Mouse (Mus musculus) kidney, embryonic 15.5 days (tissue): ENCODE data around the gene Spats2. TPM values are rescaled to one million over a fixed set of nuclear protein-coding genes. Genes with fewer than 3 reads are reported as not detected.
A peak's percentile ranks its signal among the peaks of the same experiment; 100 is the strongest.

Source experiments
- ATAC-seq: fragments of 200-750 bp; cut with Nextera tagmentation; replicated peaks from 2 replicates; pipeline ENCODE4 v1.8.0; 2017; ENCODE audit warnings: moderate TSS enrichment; ENCODE audit not compliant: low FRiP score
- H3K27ac ChIP-seq: fragments of 300-500 bp; sonication (generic); 2 replicates; pipeline ENCODE4 v1.5.1; 2015; ENCODE audit warnings: mild to moderate bottlenecking, inconsistent platforms
- H3K27me3 ChIP-seq: fragments of 300-500 bp; sonication (generic); 2 replicates; pipeline ENCODE4 v1.6.1; 2015; ENCODE audit warnings: inconsistent platforms
- H3K36me3 ChIP-seq: fragments of 300-500 bp; sonication (generic); 2 replicates; pipeline ENCODE4 v1.6.1; 2015; ENCODE audit warnings: inconsistent platforms
- H3K4me1 ChIP-seq: fragments of 300-500 bp; sonication (generic); 2 replicates; pipeline ENCODE4 v1.6.1; 2015; ENCODE audit warnings: inconsistent platforms
- H3K4me2 ChIP-seq: fragments of 300-500 bp; sonication (generic); 2 replicates; pipeline ENCODE4 v1.6.1; 2015; ENCODE audit warnings: moderate library complexity, mild to moderate bottlenecking, inconsistent platforms
- H3K4me3 ChIP-seq: fragments of 300-500 bp; sonication (generic); replicated peaks from 2 replicates; pipeline ENCODE4 v1.5.1; 2015; ENCODE audit warnings: mild to moderate bottlenecking, inconsistent platforms
- H3K9ac ChIP-seq: fragments of 300-500 bp; sonication (generic); 2 replicates; pipeline ENCODE4 v1.6.1; 2015; ENCODE audit warnings: mild to moderate bottlenecking, inconsistent platforms
- H3K9me3 ChIP-seq: fragments of 300-500 bp; sonication (generic); replicated peaks from 2 replicates; pipeline ENCODE4 v1.6.1; 2016; ENCODE audit warnings: inconsistent platforms
- WGBS: fragments of 180-500 bp; shearing (Covaris S2); methylation state at CpG from one replicate; pipeline ENCODE4 v1.1.7; 2015; ENCODE audit warnings: mixed read lengths; 5-methylcytosine and 5-hydroxymethylcytosine counted together
- polyA plus RNA-seq: library from polyadenylated mRNA; unstranded; fragments of >200 nt; fragmentation: Nextera tagmentation; extraction: Ambion mirVana; gene quantifications from 2 replicates; pipeline ENCODE4 v1.2.1, GENCODE M21; 2015

The Spats2 gene
- polyA plus RNA-seq, 1 experiment from 2014 or later = 47.1 TPM

DNA sequence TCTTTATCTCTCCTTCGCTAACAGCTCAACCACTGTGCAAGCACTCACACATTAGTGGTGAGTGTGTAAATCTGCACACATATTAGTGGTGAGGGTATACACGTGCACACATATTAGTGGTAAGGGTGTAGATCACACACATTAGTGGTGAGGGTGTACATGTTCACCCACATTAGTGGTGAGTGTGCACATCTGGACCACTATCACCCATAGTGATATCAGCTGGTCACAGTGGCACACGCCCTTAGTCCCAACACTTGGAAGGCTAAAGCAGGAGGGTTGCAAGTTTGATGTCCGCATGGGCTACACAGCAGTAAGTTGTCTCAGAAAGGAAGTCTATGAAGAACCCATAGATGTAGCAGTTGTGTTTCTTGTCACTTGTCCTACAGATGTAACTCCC is 91.9 kb downstream of the Spats2 start:
- Histone ChIP-seq H3K9me3 (no peaks in the 10 kb centered on the region), H3K36me3 (peaks cover 18% of the 10 kb centered on the region), H3K27ac (no peak overlapping the region), H3K9ac (no peak overlapping the region), H3K4me1 (peaks cover 13% of the 10 kb centered on the region), H3K4me3 (no peak overlapping the region), H3K27me3 (peaks cover 40% of the 10 kb centered on the region), H3K4me2 (no peak overlapping the region)
- 93% methylated on average over 4 of the region's 4 CpGs for WGBS
- ATAC-seq = no peak

DNA sequence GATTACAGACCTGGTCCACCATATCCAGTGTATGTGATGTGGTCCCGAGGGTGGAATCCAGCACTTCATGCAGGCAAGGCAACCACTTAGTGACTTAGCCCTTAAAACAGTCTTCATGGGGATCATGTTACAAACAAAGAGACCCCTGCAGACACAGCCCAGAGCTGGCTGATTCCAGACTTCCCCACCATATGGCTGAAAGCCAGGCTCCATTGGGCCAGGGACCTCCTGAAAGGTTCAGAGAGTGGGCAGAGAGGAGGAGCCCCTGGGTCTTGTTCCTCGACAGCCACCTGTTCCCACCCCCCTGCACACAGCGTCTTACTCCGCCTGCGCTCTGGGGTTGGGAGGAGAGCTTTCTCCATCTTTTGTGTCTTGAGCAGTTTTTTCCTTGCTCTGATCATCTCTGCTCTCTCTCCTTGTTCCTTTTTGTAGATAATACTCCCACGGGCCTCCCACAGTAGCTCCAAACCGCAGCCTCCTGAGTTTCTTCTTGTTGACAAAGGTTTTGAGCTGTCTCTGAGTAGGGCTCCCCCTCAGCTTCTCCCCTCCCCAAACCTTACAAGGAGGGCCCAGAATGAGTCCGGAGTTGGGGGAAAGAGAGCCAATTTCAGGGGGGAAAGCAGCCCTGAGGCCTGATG is 95.7 kb downstream of the Spats2 start:
- Histone ChIP-seq H3K27ac (no peak overlapping the region), H3K27me3 (peaks cover 78% of the 10 kb centered on the region), H3K9ac (no peak overlapping the region), H3K4me2 (peak overlapping the region; percentile 15; the same call in 1 of the 2 replicates), H3K4me3 (no peak overlapping the region), H3K36me3 (no peaks in the 10 kb centered on the region), H3K9me3 (no peaks in the 10 kb centered on the region), H3K4me1 (peaks cover 49% of the 10 kb centered on the region)
- ATAC-seq = no peak
- 4% methylated on average over 8 of the region's 8 CpGs for WGBS

DNA sequence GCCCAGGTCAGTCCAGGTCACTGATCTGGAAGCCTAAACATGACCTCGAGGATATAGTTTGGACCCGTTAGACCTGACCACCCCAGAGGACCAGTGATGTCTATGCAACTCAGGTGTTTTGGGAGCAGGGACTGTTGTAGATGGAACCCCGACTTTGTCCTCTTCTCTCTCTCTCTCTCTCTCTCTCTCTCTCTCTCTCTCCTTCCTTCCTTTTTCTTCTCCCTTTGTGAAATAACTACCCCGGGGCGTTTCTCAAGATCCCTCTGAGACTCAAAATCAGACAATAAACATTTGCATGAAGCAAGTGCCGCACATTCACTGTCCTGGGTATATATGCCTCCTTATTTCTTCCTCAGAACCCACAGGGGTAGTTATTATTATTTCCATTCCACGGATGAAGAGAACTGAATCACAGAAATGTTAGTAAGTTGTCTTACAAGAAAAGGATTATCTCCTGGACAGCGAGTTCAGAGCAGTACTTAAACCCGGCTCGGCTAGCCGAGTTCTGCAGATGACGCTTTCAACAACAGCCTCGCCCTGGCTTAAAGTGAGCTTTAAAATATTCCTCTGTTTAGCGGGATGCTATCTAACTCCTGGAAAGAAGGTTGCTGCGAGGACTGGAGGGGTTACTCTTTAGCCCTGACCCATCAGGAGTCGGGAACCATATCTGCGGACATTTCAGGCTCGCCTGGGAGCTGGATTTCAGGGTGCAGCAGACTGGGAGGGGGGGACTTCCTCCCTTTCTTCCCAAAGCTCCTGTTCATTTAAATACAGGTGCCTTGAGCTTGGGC is 97.3 kb downstream of the Spats2 start:
- 5% methylated on average over 18 of the region's 18 CpGs for WGBS
- no peak overlapping the region for H3K9ac ChIP-seq

DNA sequence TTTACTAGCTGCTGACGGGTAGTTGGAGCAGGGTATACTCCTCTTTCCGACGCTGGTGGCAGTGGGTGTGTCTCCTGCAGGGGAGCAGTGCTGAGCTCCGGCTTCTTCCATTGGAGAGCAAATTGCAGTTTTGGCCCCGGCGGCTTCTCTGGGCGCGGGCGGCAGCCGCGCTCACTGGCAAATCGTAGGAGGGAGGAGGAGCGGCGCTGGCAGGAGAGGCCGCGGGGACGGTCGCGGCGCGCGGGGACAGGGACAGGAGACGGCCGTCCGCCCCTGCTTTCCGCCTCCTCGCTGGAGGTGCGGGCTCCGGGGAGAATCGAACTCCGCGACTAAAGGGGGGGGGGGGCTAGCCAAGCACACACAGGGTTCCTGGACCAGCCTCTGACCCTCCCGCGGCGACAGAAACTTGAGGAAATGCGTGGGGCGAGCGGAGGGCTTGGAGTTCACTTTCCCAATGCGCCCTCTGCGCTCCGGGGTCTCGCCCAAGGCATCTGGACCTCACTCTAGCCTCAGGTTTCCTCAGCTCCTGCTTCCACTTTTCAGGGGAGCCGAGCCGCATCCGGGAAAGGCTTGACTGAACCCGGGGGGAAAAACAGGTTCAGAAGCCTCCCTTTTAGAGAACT is 98.0 kb downstream of the Spats2 start:
- no peaks in the 10 kb centered on the region for H3K36me3 ChIP-seq
- H3K9ac ChIP-seq = peak overlapping the region; percentile 33; the same call in 1 of the 2 replicates
- H3K9me3 ChIP-seq = no peaks in the 10 kb centered on the region
- peak overlapping the region; percentile 48 for H3K4me3 ChIP-seq
- no peak overlapping the region for H3K27ac ChIP-seq
- H3K4me2 ChIP-seq = peak overlapping the region; percentile 81
- H3K27me3 ChIP-seq = peaks cover 96% of the 10 kb centered on the region
- WGBS = under 1% methylated on average over 46 of the region's 46 CpGs
- no peak; the same call in 1 of the 2 replicates for ATAC-seq
- peaks cover 49% of the 10 kb centered on the region for H3K4me1 ChIP-seq

More for the DNA sequence above, 97.3 kb downstream of the Spats2 start:
- Histone ChIP-seq H3K4me2 (peak overlapping the region; percentile 81), H3K27me3 (peaks cover 94% of the 10 kb centered on the region), H3K27ac (no peak overlapping the region), H3K9me3 (no peaks in the 10 kb centered on the region), H3K4me1 (peaks cover 49% of the 10 kb centered on the region), H3K36me3 (no peaks in the 10 kb centered on the region), H3K4me3 (peak overlapping the region; percentile 48)
- ATAC-seq = no peak

DNA sequence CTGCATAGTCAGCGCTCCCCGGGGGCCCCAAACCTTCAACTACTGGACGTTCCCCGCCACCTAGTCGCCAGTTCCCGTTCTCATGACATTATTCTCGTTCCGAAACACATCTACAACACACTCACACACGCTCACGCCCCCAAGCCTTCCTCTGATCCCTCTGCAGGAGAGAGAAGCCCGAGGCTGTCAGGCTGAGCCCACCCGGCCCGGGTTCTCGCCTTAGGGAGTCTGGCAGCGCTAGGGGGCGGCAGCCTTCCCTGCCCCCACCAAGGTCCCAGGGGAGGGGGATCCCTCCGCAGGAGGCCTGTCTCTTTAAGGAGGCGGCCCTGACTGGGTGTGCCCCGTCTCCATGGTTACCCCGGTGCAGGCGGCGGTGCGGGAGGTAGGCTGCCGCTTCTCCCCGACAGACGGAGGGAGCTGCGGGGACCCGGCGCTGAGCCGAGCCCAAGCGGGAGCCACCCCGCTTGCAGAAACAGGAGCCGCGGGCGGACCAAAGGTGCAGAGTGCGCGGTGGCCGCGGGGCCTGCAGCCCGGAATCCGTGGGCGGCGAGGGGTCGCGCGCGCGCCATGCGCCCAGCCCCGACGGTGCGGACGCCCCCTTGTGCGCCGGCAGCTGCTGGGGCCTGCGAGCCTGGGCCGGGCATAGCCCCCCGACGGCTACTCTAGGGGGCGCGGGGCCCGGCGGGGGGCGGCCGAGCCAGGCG is 98.6 kb downstream of the Spats2 start, which contains the start of gene Kcnh3:
TSS of gene Kcnh3 (plus strand) at position 654 of the 704 bp plus-strand sequence.
- Histone ChIP-seq H3K4me1 (peaks cover 51% of the 10 kb centered on the region), H3K36me3 (no peaks in the 10 kb centered on the region), H3K9me3 (no peaks in the 10 kb centered on the region), H3K4me3 (peak within 1 kb of the TSS; percentile 48), H3K27ac (no peak within 1 kb of the TSS), H3K9ac (peak within 1 kb of the TSS; percentile 33; the same call in 1 of the 2 replicates), H3K27me3 (peaks cover 100% of the 10 kb centered on the region), H3K4me2 (peak within 1 kb of the TSS; percentile 81)
- 1% methylated on average over 52 of the region's 66 CpGs for WGBS
- ATAC-seq = peak; percentile 33

DNA sequence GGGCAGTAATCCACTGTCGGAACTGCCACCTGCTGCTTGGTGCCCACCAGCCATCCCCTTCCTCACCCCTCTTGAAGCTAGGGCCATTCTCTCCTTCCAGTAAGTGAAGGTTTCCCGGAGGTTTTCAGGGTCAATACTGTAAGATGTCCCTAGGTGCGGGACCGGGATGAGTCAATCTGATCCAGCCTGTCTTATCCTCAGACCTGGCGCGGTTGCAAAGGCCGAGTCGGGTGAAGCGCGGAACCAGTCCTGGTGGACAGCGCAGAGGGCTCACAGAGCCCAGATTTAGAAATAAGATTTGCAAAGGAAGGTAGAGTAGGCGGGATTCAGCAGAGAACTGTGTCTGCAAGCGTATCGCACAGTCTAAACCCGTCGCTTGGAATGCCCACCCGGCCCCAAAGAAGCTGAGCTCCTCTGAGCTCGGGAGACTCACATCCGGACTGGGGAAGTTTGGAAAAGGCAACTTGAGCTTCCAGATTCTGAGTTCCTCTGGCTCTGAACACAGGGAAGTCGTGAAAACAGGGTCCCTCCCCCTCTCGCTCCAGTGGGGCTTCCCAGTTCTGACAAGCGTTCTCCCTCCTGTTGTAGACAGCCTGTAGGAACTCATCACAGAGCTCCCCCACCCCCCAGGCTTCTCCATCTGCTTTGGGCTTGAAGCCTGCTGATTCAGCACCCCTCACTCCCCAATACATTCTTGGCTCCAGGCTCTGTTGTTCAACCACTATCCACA is 99.5 kb downstream of the Spats2 start:
- peak overlapping the region; percentile 48 for H3K4me3 ChIP-seq
- no peak overlapping the region for H3K9ac ChIP-seq
- no peaks in the 10 kb centered on the region for H3K9me3 ChIP-seq
- H3K27ac ChIP-seq = no peak overlapping the region
- ATAC-seq = 0 out of 2 replicates have a peak, but pooled peaks have one; percentile 20
- H3K4me1 ChIP-seq = peaks cover 51% of the 10 kb centered on the region
- no peaks in the 10 kb centered on the region for H3K36me3 ChIP-seq
- peaks cover 100% of the 10 kb centered on the region for H3K27me3 ChIP-seq
- peak overlapping the region; percentile 81 for H3K4me2 ChIP-seq
- under 1% methylated on average over 22 of the region's 22 CpGs for WGBS

DNA sequence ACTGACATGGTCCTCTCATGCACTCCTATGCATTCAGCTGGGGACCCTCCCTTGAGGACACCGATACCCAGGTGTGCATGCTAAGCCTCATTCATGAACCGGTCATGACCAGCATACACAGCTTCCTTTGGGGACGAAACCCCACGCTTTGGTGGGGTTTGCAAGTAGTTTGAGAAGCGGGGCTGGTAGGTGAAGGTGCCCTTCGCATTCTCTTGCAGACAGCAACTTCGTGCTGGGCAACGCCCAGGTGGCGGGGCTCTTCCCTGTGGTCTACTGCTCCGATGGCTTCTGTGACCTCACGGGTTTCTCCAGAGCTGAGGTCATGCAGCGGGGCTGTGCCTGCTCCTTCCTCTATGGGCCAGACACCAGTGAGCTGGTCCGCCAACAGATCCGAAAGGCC is 100.4 kb downstream of the Spats2 start:
- Histone ChIP-seq H3K4me2 (peak overlapping the region; percentile 81; the same call in 1 of the 2 replicates), H3K27me3 (peaks cover 97% of the 10 kb centered on the region), H3K4me3 (0 out of 2 replicates have a peak overlapping the region, but pooled peaks have one; percentile 48)

DNA sequence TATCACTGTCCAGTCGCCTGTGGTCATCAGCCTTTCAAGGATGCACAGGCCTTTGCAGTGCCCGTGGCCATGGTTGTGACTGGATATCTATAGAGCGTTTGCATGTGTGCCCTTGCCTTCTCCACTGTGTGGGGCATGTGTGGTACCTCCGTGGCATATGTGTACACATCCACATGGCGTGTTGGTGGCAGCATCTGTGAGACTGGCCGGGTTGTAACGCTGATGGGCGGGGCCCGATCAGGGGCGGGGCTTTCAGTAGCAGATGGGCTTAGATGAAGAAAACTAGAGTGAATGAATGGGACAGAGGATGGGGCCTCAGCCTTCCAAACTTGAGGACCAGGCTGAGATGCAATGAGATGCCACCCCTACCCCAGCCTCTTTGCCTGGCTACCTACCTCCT is 106.3 kb downstream of the Spats2 start:
- WGBS = 78% methylated on average over 10 of the region's 10 CpGs
- H3K36me3 ChIP-seq = no peaks in the 10 kb centered on the region
- peaks cover 9% of the 10 kb centered on the region; the same call in 1 of the 2 replicates for H3K4me1 ChIP-seq
- H3K4me3 ChIP-seq = no peak overlapping the region
- H3K9ac ChIP-seq = no peak overlapping the region
- ATAC-seq = no peak
- peaks cover 65% of the 10 kb centered on the region for H3K27me3 ChIP-seq
- no peak overlapping the region for H3K4me2 ChIP-seq
- H3K27ac ChIP-seq = no peak overlapping the region
- no peaks in the 10 kb centered on the region for H3K9me3 ChIP-seq

More for the DNA sequence above, 100.4 kb downstream of the Spats2 start:
- no peak for ATAC-seq
- Histone ChIP-seq H3K27ac (no peak overlapping the region), H3K9ac (no peak overlapping the region), H3K36me3 (no peaks in the 10 kb centered on the region), H3K4me1 (peaks cover 49% of the 10 kb centered on the region), H3K9me3 (no peaks in the 10 kb centered on the region)
- WGBS = 22% methylated on average over 14 of the region's 14 CpGs

DNA sequence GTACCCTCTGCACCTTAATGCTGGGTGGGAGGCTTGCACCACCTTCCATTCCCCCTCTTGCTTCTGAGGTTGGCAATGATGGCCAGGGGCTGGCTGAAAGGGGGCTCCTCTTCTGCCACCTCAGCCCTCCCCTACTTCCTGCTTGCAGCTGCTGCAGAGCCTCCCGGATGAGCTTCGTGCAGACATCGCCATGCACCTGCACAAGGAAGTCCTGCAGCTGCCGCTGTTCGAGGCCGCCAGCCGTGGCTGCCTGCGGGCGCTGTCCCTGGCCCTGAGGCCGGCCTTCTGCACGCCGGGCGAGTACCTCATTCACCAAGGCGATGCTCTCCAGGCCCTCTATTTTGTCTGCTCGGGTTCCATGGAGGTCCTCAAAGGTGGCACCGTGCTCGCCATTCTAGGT is 108.0 kb downstream of the Spats2 start:
- WGBS = 46% methylated on average over 17 of the region's 17 CpGs
- no peak for ATAC-seq
- peaks cover 48% of the 10 kb centered on the region for H3K27me3 ChIP-seq

DNA sequence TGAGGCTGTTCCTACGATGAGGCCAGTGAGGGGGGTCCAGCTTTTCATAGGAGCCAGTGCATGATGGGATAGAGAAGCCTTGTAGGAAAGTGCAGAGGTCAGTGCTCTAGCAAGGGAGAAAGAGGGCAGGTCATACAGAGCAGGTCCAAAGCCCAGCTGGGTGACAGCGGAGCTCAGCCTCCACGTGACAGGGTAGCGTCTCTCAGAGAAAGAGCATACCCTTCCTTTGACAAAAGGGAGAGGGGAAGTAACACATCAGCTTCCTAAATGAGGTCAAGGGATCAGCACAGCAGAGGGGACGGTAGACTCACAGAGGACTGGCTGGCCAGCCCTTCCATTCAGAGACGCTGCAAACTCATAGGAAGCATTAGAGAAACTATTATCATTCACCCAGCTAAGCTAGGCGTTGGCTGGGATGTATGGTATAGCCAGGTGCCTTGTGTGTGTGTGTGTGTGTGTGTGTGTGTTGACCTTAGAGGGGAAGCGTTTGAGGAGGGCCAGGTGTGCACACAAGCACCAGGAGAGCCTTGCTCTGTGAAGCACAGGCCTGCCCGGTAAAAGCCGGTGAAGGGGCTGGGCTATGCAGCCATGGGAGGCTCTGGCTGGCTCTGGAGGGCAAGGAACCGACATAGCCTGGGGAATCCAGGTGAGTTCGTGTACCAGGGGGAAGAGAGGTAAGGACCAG is 108.8 kb downstream of the Spats2 start:
- H3K4me2 ChIP-seq = no peak overlapping the region

More for the DNA sequence above, 108.0 kb downstream of the Spats2 start:
- Histone ChIP-seq H3K4me3 (no peak overlapping the region), H3K4me1 (peaks cover 12% of the 10 kb centered on the region; the same call in 1 of the 2 replicates), H3K27ac (no peak overlapping the region), H3K9me3 (no peaks in the 10 kb centered on the region), H3K4me2 (no peak overlapping the region), H3K9ac (no peak overlapping the region), H3K36me3 (no peaks in the 10 kb centered on the region)

More for the DNA sequence above, 108.8 kb downstream of the Spats2 start:
- H3K27me3 ChIP-seq = peaks cover 41% of the 10 kb centered on the region
- H3K4me1 ChIP-seq = peaks cover 10% of the 10 kb centered on the region; the same call in 1 of the 2 replicates
- 56% methylated on average over 12 of the region's 12 CpGs for WGBS
- H3K36me3 ChIP-seq = no peaks in the 10 kb centered on the region
- H3K9me3 ChIP-seq = no peaks in the 10 kb centered on the region
- no peak overlapping the region for H3K27ac ChIP-seq
- H3K4me3 ChIP-seq = no peak overlapping the region
- no peak for ATAC-seq
- no peak overlapping the region for H3K9ac ChIP-seq
